Comparison of ENCODE assay signal across 8 mouse cellular contexts in genomic region chr12:105683933-105684901, GRCm38 (mm10). TPM values are rescaled to one million over a fixed set of nuclear protein-coding genes. Genes with fewer than 3 reads are reported as not detected.
DNase-seq lines count a peak whose midpoint lies in the region; ATAC-seq and TF ChIP-seq lines count a peak whose summit lies in the region.

Gene Gskip, plus strand, starts transcription at chr12:105684829.

- H3K36me3 ChIP-seq in forebrain, postnatal 0 days (ENCODE audit: insufficient read depth) = no peaks in the 10 kb centered on the region
- peaks cover 3% of the 10 kb centered on the region for H3K36me3 ChIP-seq in hindbrain, embryonic 10.5 days

- no peak for DNase-seq in Patski (ENCODE audit: low read depth, low spot score)
- DNase-seq in cerebellum, adult 2 months = peak; percentile 49 to 67
- peak; percentile 50 for DNase-seq in forebrain, postnatal 0 days
- DNase-seq in hindbrain, embryonic 10.5 days (ENCODE audit: low spot score) = peak; percentile 58
- peak; percentile 17 to 31 for DNase-seq in layer of hippocampus, postnatal 25 days (ENCODE audit: extremely low spot score in 1 of 2, low spot score in 1 of 2)
- DNase-seq in lung, postnatal 14 days = peak; percentile 31
- peak; percentile 29 for DNase-seq in right cerebral cortex, adult 18-20 months
- peak; percentile 32 to 35 for DNase-seq in urinary bladder, postnatal 36 days (ENCODE audit: low spot score in 2 of 2)

- peak; percentile 23 for ATAC-seq in Patski
- peak; percentile 30 for ATAC-seq in forebrain, postnatal 0 days

- H3K9me3 ChIP-seq in forebrain, postnatal 0 days (ENCODE audit: low read length) = no peaks in the 10 kb centered on the region
- no peaks in the 10 kb centered on the region for H3K9me3 ChIP-seq in hindbrain, embryonic 10.5 days

- WGBS in cerebellum, adult 2 months = 1% methylated on average over 41 of the region's 41 CpGs
- under 1% methylated on average over 41 of the region's 41 CpGs for WGBS in forebrain, postnatal 0 days
- WGBS in hindbrain, embryonic 10.5 days = 3% methylated on average over 41 of the region's 41 CpGs

- H3K9ac ChIP-seq in forebrain, postnatal 0 days = peak within 1 kb of the TSS; percentile 70

- peak within 1 kb of the TSS; percentile 82 for H3K27ac ChIP-seq in cerebellum, adult 2 months (ENCODE audit: insufficient read depth, low read length)
- peak within 1 kb of the TSS; percentile 87 for H3K27ac ChIP-seq in forebrain, postnatal 0 days (ENCODE audit: low read depth, low read length)
- H3K27ac ChIP-seq in hindbrain, embryonic 10.5 days = peak within 1 kb of the TSS; percentile 94

- POLR2A ChIA-PET in Patski (lab: Charles Lee) = no interaction called here

- H3K4me1 ChIP-seq in cerebellum, adult 2 months (ENCODE audit: control insufficient read depth, insufficient read depth, low read length) = peaks cover 3% of the 10 kb centered on the region
- H3K4me1 ChIP-seq in forebrain, postnatal 0 days (ENCODE audit: insufficient read depth) = peaks cover 12% of the 10 kb centered on the region
- peaks cover 33% of the 10 kb centered on the region for H3K4me1 ChIP-seq in hindbrain, embryonic 10.5 days (replicated peaks)

- TF ChIP-seq CTCF in Patski (IDR thresholded peaks at IDR 0.05) = no peak
- TF ChIP-seq CTCF in cerebellum, adult 2 months (IDR thresholded peaks at IDR 0.05; ENCODE audit: borderline replicate concordance, insufficient read depth, low read depth, low read length) = no peak
- 0 out of 2 replicates have a peak, but pooled peaks have one; percentile 2 for TF ChIP-seq CTCF in forebrain, postnatal 0 days (IDR thresholded peaks at IDR 0.05; ENCODE audit: low read depth)

- TF ChIP-seq POLR2A in cerebellum, adult 2 months (IDR thresholded peaks at IDR 0.05; ENCODE audit: borderline replicate concordance, insufficient read depth, low read length) = no peak

- CTCF ChIA-PET in Patski (lab: Charles Lee) = no interaction called here

- peak within 1 kb of the TSS; percentile 79 for H3K4me3 ChIP-seq in cerebellum, adult 2 months (replicated peaks; ENCODE audit: insufficient read depth, low read depth, low read length)
- H3K4me3 ChIP-seq in forebrain, postnatal 0 days (ENCODE audit: low read depth, low read length) = peak within 1 kb of the TSS; percentile 97
- H3K4me3 ChIP-seq in hindbrain, embryonic 10.5 days = peak within 1 kb of the TSS; percentile 79

- in situ Hi-C loops in Patski (cut with MboI; ENCODE audit: low pct_unique_long_range_greater_than_20kb) = no loop called here

- no peaks in the 10 kb centered on the region for H3K27me3 ChIP-seq in Patski
- no peaks in the 10 kb centered on the region for H3K27me3 ChIP-seq in cerebellum, adult 2 months (ENCODE audit: control insufficient read depth, insufficient read depth, low read length)
- H3K27me3 ChIP-seq in forebrain, postnatal 0 days (ENCODE audit: insufficient read depth, low read length) = no peaks in the 10 kb centered on the region
- no peaks in the 10 kb centered on the region for H3K27me3 ChIP-seq in hindbrain, embryonic 10.5 days (ENCODE audit: insufficient read depth, poor library complexity, severe bottlenecking)

- peak within 1 kb of the TSS; percentile 75 for H3K4me2 ChIP-seq in forebrain, postnatal 0 days (ENCODE audit: low read depth)

RNA-seq across cellular contexts. Expression of gene Gskip, which starts in this region (rescaled TPM):
- 20.4 TPM for polyA plus RNA-seq in Patski (2021)
- polyA plus RNA-seq in cerebellum, adult 2 months (2012; rRNA removed) = 29.4 and 31.7 TPM in 2 replicates
- 18.4 and 18.9 TPM in 2 replicates for total RNA-seq in forebrain, postnatal 0 days (2014; rRNA removed)
- polyA plus RNA-seq in forebrain, postnatal 0 days (2015; fragmentation: Nextera tagmentation; extraction: Ambion mirVana) = 22.7 and 24.3 TPM in 2 replicates
- polyA plus RNA-seq in hindbrain, embryonic 10.5 days (2016; fragmentation: Nextera tagmentation; extraction: Ambion mirVana) = 40.5 and 40.6 TPM in 2 replicates
- 10 to 100 TPM; 23.3 to 27.1 TPM for total RNA-seq in layer of hippocampus, postnatal 25 days (2021)
